In genomic region chr5:97362539-97362938, GRCm38 (mm10) we compare ENCODE assay signal across 17 mouse cellular contexts. TPM values are rescaled to one million over a fixed set of nuclear protein-coding genes. Genes with fewer than 3 reads are reported as not detected.
DNase-seq lines count a peak whose midpoint lies in the region; ATAC-seq and TF ChIP-seq lines count a peak whose summit lies in the region.
"Had no signal": no experiment of that assay in that cellular context is flagged by ENCODE, and none has a peak within 500 bp of the region (broad histone marks: within the 10 kb centered on the region; RNA-seq: fewer than 3 reads in every experiment).

No protein-coding gene starts in this region.

- no peaks in the 10 kb centered on the region for H3K27me3 ChIP-seq in testis, adult 2 months (ENCODE audit: control insufficient read depth, insufficient read depth, low read length)
- H3K27me3 ChIP-seq in lung, postnatal 0 days (replicated peaks; ENCODE audit: insufficient read depth, low read length), result no peaks in the 10 kb centered on the region
- no peaks in the 10 kb centered on the region for H3K27me3 ChIP-seq in hindbrain, embryonic 14.5 days (ENCODE audit: control insufficient read depth, insufficient read depth, low read length)
- no peaks in the 10 kb centered on the region for H3K27me3 ChIP-seq in midbrain, embryonic 10.5 days (ENCODE audit: low read depth, poor library complexity, severe bottlenecking)
- H3K27me3 ChIP-seq: heart, embryonic 12.5 days had no signal

- DNase-seq in frontal cortex, postnatal 25 days (ENCODE audit: low spot score in 2 of 2), result no peak
- no peak for DNase-seq in testis, postnatal 10 days (ENCODE audit: low spot score)
- peak; percentile 82 for DNase-seq in lung, postnatal 0 days (ENCODE audit: low spot score)
- no peak for DNase-seq in T-cell, adult 2 months (ENCODE audit: low spot score)
- no peak for DNase-seq in hindbrain, embryonic 14.5 days (ENCODE audit: low spot score)
- DNase-seq in midbrain, embryonic 10.5 days (ENCODE audit: low spot score), result no peak
- DNase-seq: cerebellum, adult 11 months; kidney, postnatal 36 days had no signal

- no peak overlapping the region for H3K9ac ChIP-seq in lung, postnatal 0 days (replicated peaks; ENCODE audit: low read depth)
- no peak overlapping the region for H3K9ac ChIP-seq in hindbrain, embryonic 14.5 days
- H3K9ac ChIP-seq: heart, embryonic 12.5 days had no signal

- no peaks in the 10 kb centered on the region for H3K9me3 ChIP-seq in lung, postnatal 0 days (ENCODE audit: low read length)
- no peaks in the 10 kb centered on the region for H3K9me3 ChIP-seq in hindbrain, embryonic 14.5 days (ENCODE audit: control insufficient read depth, low read length)
- no peaks in the 10 kb centered on the region for H3K9me3 ChIP-seq in midbrain, embryonic 10.5 days (replicated peaks)
- H3K9me3 ChIP-seq: embryonic facial prominence, embryonic 10.5 days had no signal

- no peak overlapping the region for H3K4me2 ChIP-seq in lung, postnatal 0 days (replicated peaks; ENCODE audit: low read depth, low read length)
- no peak overlapping the region for H3K4me2 ChIP-seq in hindbrain, embryonic 14.5 days (replicated peaks)
- H3K4me2 ChIP-seq: heart, embryonic 12.5 days had no signal

- no peak overlapping the region for H3K27ac ChIP-seq in testis, adult 2 months (ENCODE audit: control insufficient read depth, insufficient read depth, low read depth, low read length)
- no peak overlapping the region for H3K27ac ChIP-seq in lung, postnatal 0 days (ENCODE audit: low read length)
- no peak overlapping the region for H3K27ac ChIP-seq in hindbrain, embryonic 14.5 days
- no peak overlapping the region for H3K27ac ChIP-seq in midbrain, embryonic 10.5 days (replicated peaks)
- H3K27ac ChIP-seq: embryonic facial prominence, embryonic 10.5 days had no signal

- H3K4me1 ChIP-seq in testis, adult 2 months (ENCODE audit: control insufficient read depth, insufficient read depth, low read length), result no peaks in the 10 kb centered on the region
- H3K4me1 ChIP-seq in lung, postnatal 0 days (ENCODE audit: insufficient read depth, low read depth, low read length), result no peaks in the 10 kb centered on the region
- H3K4me1 ChIP-seq in hindbrain, embryonic 14.5 days (replicated peaks; ENCODE audit: control insufficient read depth, insufficient read depth, low read length), result no peaks in the 10 kb centered on the region
- H3K4me1 ChIP-seq in midbrain, embryonic 10.5 days, result no peaks in the 10 kb centered on the region
- H3K4me1 ChIP-seq: embryonic facial prominence, embryonic 10.5 days; heart, embryonic 12.5 days had no signal

- no peak for TF ChIP-seq POLR2A in testis, adult 2 months (IDR thresholded peaks at IDR 0.05; ENCODE audit: control insufficient read depth, low read depth, low read length)

- TF ChIP-seq CTCF in testis, adult 2 months (IDR thresholded peaks at IDR 0.05; ENCODE audit: control insufficient read depth, insufficient read depth, insufficient replicate concordance, low read depth, low read length), result no peak
- TF ChIP-seq CTCF in lung, postnatal 0 days (IDR thresholded peaks at IDR 0.05), result no peak

- peak; percentile 95 for ATAC-seq in frontal cortex, adult (ENCODE audit: low TSS enrichment)
- ATAC-seq in lung, postnatal 0 days, result peak; percentile 80
- ATAC-seq in hindbrain, embryonic 14.5 days (ENCODE audit: low FRiP score), result no peak
- ATAC-seq: forebrain, embryonic 16.5 days; inflammation-experienced regulatory T-cells, adult 6 months had no signal

- no peaks in the 10 kb centered on the region for H3K36me3 ChIP-seq in testis, adult 2 months (ENCODE audit: control insufficient read depth, insufficient read depth, low read length)
- H3K36me3 ChIP-seq in lung, postnatal 0 days (ENCODE audit: insufficient read depth, low read length), result no peaks in the 10 kb centered on the region
- H3K36me3 ChIP-seq in hindbrain, embryonic 14.5 days (replicated peaks; ENCODE audit: control insufficient read depth, insufficient read depth), result no peaks in the 10 kb centered on the region
- H3K36me3 ChIP-seq in midbrain, embryonic 10.5 days, result no peaks in the 10 kb centered on the region
- H3K36me3 ChIP-seq: embryonic facial prominence, embryonic 10.5 days; heart, embryonic 12.5 days had no signal

- no peak for TF ChIP-seq EP300 in lung, postnatal 0 days (IDR thresholded peaks at IDR 0.05)

- 25% methylated on average over 2 of the region's 2 CpGs for WGBS in lung, postnatal 0 days
- 57% methylated on average over 2 of the region's 2 CpGs for WGBS in hindbrain, embryonic 14.5 days
- whole genome bisulfite sequencing in midbrain, embryonic 10.5 days, result 79% methylated on average over 2 of the region's 2 CpGs

- peak overlapping the region; percentile 13; the same call in 1 of the 2 replicates for H3K4me3 ChIP-seq in testis, adult 2 months (ENCODE audit: control insufficient read depth, low read depth, low read length)
- H3K4me3 ChIP-seq in lung, postnatal 0 days (ENCODE audit: low read depth, low read length), result no peak overlapping the region
- H3K4me3 ChIP-seq in hindbrain, embryonic 14.5 days (replicated peaks; ENCODE audit: low read length), result no peak overlapping the region
- H3K4me3 ChIP-seq in midbrain, embryonic 10.5 days, result no peak overlapping the region
- H3K4me3 ChIP-seq: embryonic facial prominence, embryonic 10.5 days; heart, embryonic 12.5 days had no signal

RNA-seq across cellular contexts. Expression of gene Naa11, which starts 29.6 kb away (rescaled TPM):
- polyA plus RNA-seq in testis, adult 2 months (2012; rRNA removed), result 9.7 and 9.8 TPM in 2 replicates
- 0.04 and 0.05 TPM in 2 replicates for polyA plus RNA-seq in lung, postnatal 0 days (2015; fragmentation: Nextera tagmentation; extraction: Ambion mirVana)
- not detected in 2 replicates for polyA plus RNA-seq in hindbrain, embryonic 14.5 days (2014; fragmentation: Nextera tagmentation; extraction: Ambion mirVana)
- polyA plus RNA-seq in midbrain, embryonic 10.5 days (2016; fragmentation: Nextera tagmentation; extraction: Ambion mirVana), result not detected in 2 replicates
- polyA plus RNA-seq: embryonic facial prominence, embryonic 10.5 days; heart, embryonic 12.5 days; inflammation-experienced regulatory T-cells, adult 6 months; liver, embryonic 16.5 days; small intestine, adult 2 months; thymus, postnatal 0 days had no signal

Comparison
In these comparisons a context has a peak if more than half of its experiments do, and no peak if none do; other contexts are left out.
1. RNA of gene Naa11, which starts 29.6 kb away (polyA plus RNA-seq): 9.7 to 9.8 TPM in testis, adult 2 months; 0.04 to 0.05 TPM in lung, postnatal 0 days, not detected in hindbrain, embryonic 14.5 days and not detected in midbrain, embryonic 10.5 days; every median in the first group is over 10 times any median in the second.